Mouse (Mus musculus) lung, postnatal 0 days (tissue): ENCODE data around the gene Adamts4.

Experiments
- CTCF ChIP-seq: IDR thresholded peaks from 2 replicates; pipeline ENCODE4 v1.5.1; 2016; ENCODE audit warnings: antibody characterized with exemption, mild to moderate bottlenecking
- EP300 ChIP-seq: IDR thresholded peaks from 2 replicates; pipeline ENCODE4 v1.6.1; 2016; ENCODE audit warnings: antibody characterized with exemption, mild to moderate bottlenecking, control low read depth

- TF ChIP-seq CTCF (no peak), EP300 (no peak)
Observed at GRCm38 (mm10) chr1:171282086-171282805, 32.0 kb downstream of the Adamts4 start.
